Mouse (Mus musculus) mature B cell (primary cell): Measurements from ENCODE around the gene Gm42517.

Source experiments
- in situ Hi-C: fragments of 300-500 bp; cut with MboI; formaldehyde crosslinking; loops from 2 replicates; pipeline ENCODE4 v1.14.3; 2019

Gm42517 gene

GRCm38 (mm10) chr5:108349511-108350148 lies 18.1 kb downstream of the Gm42517 start:
- in situ Hi-C loops = no loop called here

DNA sequence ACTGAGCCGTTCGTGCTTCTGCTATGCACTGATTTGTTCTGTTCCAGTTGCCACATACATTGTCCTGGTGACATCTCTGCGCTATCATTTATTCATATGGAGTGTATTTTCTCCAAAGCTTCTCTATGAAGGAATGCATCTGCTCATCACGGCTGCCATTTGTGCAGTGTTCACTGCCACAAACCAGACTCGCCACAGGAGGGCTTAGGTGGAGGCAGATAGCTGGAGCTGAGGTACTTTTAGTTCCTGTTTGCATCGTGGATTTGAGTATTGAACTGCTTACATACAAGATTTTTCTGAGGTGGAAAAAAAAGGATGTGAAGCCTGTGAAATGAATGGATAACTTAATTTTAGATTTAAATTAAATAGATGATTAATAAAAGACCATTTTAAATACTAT lies 19.9 kb downstream of the Gm42517 start:
- in situ Hi-C loops = no loop called here

GRCm38 (mm10) chr5:108345313-108346071 lies 22.2 kb downstream of the Gm42517 start:
- in situ Hi-C loops = no loop called here

GRCm38 (mm10) chr5:108343680-108344170 lies 24.0 kb downstream of the Gm42517 start:
- in situ Hi-C loops = no loop called here

DNA sequence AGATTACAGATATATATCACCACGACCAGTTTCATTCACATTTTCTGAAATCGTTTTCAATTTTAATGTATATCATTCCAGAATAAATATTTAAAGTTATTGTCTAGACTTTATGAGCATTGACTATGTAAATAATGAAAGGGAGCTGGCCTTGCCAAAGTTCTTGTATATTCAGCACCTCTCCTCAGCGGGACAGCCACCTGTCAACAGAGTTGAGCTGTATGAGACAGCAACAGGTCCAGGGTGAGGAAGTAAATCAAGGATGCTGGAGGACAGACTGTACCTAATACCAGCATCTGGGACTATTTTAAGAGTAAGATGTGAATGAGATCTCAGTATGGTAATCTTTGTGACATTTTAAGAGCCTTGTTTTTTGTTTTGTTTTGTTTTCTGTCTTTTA lies 29.7 kb downstream of the Gm42517 start:
- in situ Hi-C loops = no loop called here

- in situ Hi-C loops = no loop called here
These were observed 30.3 kb downstream of the Gm42517 start for GRCm38 (mm10) chr5:108337385-108337784.

DNA sequence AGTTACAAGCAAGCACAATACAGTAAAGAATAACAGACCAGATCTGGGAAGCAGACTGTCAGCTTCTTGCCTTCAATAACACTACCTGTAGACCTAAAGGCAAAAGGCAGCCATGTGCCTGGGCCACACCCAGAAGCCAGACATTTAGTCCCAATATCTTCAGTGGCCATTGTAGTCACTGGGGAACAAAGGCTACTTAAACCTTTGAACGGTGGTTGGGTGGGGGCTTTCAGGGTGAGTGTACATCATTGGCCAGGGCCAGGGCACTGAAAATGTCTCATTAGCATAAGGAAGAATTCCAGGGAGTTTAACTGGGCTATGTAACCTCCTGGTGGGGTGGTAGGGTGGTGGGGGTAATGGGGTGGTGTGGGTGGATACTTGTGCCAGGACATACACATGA lies 36.7 kb downstream of the Gm42517 start:
- in situ Hi-C loops = no loop called here
